Mouse (Mus musculus): Measurements from ENCODE around the gene Wbp1l. TPM values are rescaled to one million over a fixed set of nuclear protein-coding genes. Genes with fewer than 3 reads are reported as not detected.

The Wbp1l gene
- total RNA-seq, 2 experiments from 2014 or later = 65.0 to 75.0 TPM

GRCm38 (mm10) chr19:46648565-46648964 is 49.7 kb downstream of the Wbp1l start:
- intact Hi-C loops (cut with DNase I) = no loop called here
- no peak for DNase-seq

- intact Hi-C loops (cut with DNase I) = no loop called here
- no peak for DNase-seq
Measured at GRCm38 (mm10) chr19:46653188-46653587, 54.3 kb downstream of the Wbp1l start.

GRCm38 (mm10) chr19:46653616-46654235 is 54.8 kb downstream of the Wbp1l start:
- intact Hi-C loops (cut with DNase I) = no loop called here
- DNase-seq = no peak

- intact Hi-C loops (cut with DNase I) = loop anchor here (2.0 kb wide), 1 partner anchor 67 kb away; no protein-coding TSS in a partner anchor
- DNase-seq = no peak
Measured at GRCm38 (mm10) chr19:46655626-46656025, 56.7 kb downstream of the Wbp1l start.

DNA sequence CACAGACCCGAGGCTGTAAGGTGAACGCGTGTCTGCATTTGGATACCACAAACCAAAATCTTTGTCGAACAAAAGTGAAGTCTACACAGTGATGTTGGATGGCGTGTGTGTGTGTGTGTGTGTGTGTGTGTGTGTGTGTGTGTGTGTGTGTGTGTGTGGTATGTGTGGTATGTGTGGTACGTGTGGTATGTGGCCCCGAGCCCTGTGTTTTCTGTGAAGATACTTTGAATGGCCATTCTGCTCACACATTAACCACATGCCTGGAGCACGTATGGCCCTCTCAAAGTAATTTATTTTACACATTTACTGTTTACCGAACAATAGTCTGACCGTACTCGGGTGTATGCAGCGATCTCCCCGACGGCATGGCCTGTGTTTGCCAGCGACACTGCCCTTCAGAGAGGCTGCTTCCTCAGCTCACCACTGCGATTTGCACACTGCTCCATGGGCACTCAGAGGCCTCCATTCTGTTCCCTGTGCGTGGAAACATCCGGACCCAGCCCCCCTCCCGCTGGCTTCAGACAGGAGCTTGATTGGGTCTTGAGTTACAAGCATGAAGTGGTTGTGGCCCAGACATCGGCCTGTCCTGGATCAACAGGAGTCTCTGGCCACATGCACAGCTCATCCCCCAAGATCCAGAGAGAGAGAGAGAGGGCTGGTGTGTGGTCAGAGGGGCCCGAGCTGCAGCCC is 57.4 kb downstream of the Wbp1l start:
- DNase-seq = no peak
- intact Hi-C loops (cut with DNase I) = loop anchor here (2.0 kb wide), 1 partner anchor 67 kb away; no protein-coding TSS in a partner anchor

- DNase-seq = no peak
- intact Hi-C loops (cut with DNase I) = loop anchor here (2.0 kb wide), 1 partner anchor 69 kb away; no protein-coding TSS in a partner anchor
Measured at GRCm38 (mm10) chr19:46657339-46658020, 58.6 kb downstream of the Wbp1l start.

GRCm38 (mm10) chr19:46658348-46658747 is 59.5 kb downstream of the Wbp1l start:
- intact Hi-C loops (cut with DNase I) = no loop called here
- DNase-seq = no peak

- intact Hi-C loops (cut with DNase I) = no loop called here
- DNase-seq = no peak
Measured at GRCm38 (mm10) chr19:46658851-46659250, 60.0 kb downstream of the Wbp1l start.

DNA sequence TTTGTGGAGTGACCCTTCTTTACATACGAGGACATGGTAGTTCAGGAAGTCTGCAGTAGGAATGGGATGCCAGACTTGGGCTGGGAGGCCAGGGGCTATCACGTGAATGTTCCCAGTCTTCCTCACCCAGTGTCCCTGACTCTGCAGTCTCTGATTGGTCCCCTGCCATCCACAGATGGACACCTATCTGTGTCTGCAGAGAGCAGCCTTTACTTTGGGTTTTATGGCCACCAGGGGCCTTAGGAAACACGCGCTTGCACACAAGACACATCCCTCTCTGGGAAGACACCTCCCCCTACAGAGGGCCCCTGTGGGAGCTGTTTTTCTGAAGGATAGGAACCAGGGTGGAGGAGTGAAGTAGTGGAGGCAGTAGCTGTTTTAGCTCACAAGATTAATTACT is 62.6 kb downstream of the Wbp1l start:
- intact Hi-C loops (cut with DNase I) = no loop called here
- no peak for DNase-seq

GRCm38 (mm10) chr19:46662214-46662613 is 63.3 kb downstream of the Wbp1l start:
- DNase-seq = no peak
- intact Hi-C loops (cut with DNase I) = no loop called here

GRCm38 (mm10) chr19:46662784-46663183 is 63.9 kb downstream of the Wbp1l start:
- intact Hi-C loops (cut with DNase I) = no loop called here

GRCm38 (mm10) chr19:46665474-46665873 is 66.6 kb downstream of the Wbp1l start:
- intact Hi-C loops (cut with DNase I) = no loop called here
- no peak for DNase-seq

More at GRCm38 (mm10) chr19:46662784-46663183, 63.9 kb downstream of the Wbp1l start:
- DNase-seq = no peak

DNA sequence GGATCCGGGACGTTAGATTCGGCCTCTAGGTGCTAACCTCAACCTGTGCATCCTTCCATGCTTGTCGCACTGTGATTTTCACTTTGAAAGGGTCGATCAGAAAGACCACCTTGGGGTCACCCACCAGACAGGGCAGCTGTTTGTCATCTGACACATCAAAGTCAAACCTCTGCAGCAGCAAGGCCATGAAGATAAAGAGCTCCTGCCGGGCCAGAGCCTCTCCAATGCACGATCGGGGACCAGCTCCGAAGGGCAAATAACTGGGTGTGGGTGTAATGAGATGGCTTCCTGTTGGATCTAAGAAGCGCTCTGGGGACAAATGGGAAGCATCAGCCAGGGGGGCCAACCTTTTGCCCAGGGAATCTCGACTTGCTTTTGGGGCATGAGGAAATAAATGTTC is 68.4 kb downstream of the Wbp1l start:
- DNase-seq = no peak
- intact Hi-C loops (cut with DNase I) = no loop called here

DNA sequence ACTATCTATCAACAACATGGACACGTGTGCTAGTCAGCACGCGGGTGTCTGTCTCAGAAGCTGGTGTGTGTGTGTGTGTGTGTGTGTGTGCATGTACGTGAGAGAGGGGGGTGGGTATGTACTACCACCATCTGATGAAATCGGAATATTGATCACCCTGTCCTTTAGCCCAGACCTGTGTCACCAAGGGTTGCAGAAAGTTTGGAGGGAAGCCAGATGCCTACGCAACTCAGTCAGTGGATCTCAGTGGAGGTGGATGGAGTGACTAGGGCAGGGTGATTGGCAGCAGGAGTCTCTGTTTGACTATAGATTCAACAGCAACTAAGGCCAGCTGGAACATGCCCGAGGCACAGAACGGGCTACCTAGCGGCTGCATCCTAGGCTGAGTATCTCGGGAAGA is 69.4 kb downstream of the Wbp1l start:
- intact Hi-C loops (cut with DNase I) = no loop called here
- no peak for DNase-seq

DNA sequence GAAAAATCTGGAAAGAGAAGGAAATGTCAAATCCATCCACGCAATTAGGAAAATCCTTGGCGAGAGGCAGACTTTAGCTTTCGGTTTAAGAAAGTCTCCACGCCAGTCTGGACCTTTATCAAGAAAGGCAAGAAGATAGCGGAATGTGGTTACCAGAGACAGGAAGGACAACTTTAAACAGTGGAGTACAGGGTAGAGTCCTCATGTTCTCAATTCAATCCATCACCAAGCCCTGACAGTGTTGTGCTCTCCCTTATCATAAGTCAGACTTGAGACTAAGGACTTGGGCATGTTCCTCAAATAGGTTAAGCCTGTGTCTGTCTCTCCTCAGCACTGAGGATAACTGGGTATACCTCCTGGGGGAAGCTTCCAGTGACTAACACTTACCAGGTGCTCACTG is 70.9 kb downstream of the Wbp1l start:
- no peak for DNase-seq
- intact Hi-C loops (cut with DNase I) = loop anchor here (1.0 to 10.0 kb wide), 3 partner anchors 70 to 325 kb away; no protein-coding TSS in a partner anchor

DNA sequence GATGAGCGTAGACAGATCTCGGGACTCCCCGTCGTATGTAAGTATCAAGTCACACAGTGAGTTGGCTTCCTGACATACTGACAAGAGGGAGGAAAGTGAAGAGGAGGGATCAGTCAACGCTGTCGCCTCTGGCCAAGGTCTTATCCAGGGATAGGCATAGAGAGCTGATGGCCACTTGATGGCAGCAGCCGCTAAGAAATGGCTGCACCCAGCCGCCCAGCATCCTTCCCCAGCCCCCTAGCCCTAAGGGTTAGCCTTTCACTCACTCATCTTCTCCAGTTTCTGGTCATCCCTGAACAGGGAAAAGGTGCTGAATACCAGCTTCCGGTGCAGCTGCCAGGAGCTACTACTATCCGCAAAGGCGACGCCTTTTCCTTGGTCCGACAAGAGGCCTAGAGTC is 71.8 kb downstream of the Wbp1l start:
- peak; percentile 73 to 82 for DNase-seq
- intact Hi-C loops (cut with DNase I) = loop anchor here (1.0 to 10.0 kb wide), 3 partner anchors 70 to 324 kb away; no protein-coding TSS in a partner anchor

- intact Hi-C loops (cut with DNase I) = loop anchor here (10.0 kb wide), 1 partner anchor 322 kb away; no protein-coding TSS in a partner anchor
- no peak for DNase-seq
Measured at GRCm38 (mm10) chr19:46672766-46673418, 74.0 kb downstream of the Wbp1l start, which contains the start of gene Cyp17a1. Gene Cyp17a1 (minus strand): TSS chr19:46673172.

DNA sequence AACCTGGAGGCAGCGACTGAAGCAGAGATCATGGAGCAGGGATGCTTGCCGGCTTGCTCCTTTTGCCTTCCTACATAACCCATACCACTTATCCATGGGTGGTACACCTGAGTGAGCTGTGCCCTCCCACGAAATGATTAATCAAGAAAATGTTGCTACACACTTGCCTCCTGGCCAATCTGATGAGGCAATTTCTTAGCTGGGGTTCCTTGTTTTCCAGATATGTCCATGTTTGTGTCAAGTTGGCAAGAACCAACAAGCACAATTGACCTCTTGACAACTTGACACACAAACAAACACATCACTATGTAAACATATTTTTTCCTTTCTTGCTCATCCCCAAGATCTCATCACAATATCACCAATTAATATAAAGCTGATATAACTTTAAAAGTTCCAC is 76.8 kb downstream of the Wbp1l start:
- no peak for DNase-seq
- intact Hi-C loops (cut with DNase I) = loop anchor here (10.0 kb wide), 1 partner anchor 319 kb away; no protein-coding TSS in a partner anchor

GRCm38 (mm10) chr19:46679720-46680383 is 81.0 kb downstream of the Wbp1l start:
- intact Hi-C loops (cut with DNase I) = loop anchor here (10.0 kb wide), 1 partner anchor 315 kb away; no protein-coding TSS in a partner anchor

More at GRCm38 (mm10) chr19:46679720-46680383, 81.0 kb downstream of the Wbp1l start:
- no peak for DNase-seq
